Mouse (Mus musculus) embryo, embryonic 10.5 days (tissue): ENCODE measurements around the gene Trappc2.

Experiments
- DNase-seq: peaks from one replicate; pipeline ENCODE4 v3.0.0-alpha.2; 2015; ENCODE audit warnings: low spot score

Trappc2 gene

DNA sequence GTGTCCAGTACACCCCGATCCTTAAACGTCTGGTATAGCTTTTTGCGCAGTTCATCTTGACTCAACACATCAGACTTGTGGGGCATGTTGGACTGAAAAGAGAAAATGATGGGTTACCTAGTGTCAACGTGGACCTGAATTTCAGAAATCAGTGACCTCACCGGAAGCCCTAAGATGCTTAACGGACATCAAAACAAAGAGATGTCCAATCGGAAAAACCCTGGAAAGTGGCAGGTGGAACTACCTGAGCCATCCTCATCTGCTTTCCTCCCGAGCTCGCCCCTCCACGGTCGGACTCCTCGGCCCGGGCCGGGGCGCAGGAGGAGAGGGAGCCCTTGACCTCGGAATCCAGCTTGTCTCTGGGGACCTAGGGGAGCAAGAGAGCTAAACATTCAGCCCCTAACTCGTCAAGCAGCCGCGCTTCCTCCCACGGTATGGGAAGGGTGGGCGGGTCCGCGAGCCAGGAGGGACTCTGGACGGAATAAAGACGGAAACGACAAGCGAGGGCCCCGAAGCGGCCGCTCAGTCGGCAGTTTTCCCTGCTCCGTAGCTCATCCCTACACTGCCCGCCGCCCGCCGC is at the start of gene Trappc2:
TSS of gene Trappc2 (plus strand) at position 539 of the 580 bp plus-strand sequence.
- DNase-seq = peak; percentile 29

DNA sequence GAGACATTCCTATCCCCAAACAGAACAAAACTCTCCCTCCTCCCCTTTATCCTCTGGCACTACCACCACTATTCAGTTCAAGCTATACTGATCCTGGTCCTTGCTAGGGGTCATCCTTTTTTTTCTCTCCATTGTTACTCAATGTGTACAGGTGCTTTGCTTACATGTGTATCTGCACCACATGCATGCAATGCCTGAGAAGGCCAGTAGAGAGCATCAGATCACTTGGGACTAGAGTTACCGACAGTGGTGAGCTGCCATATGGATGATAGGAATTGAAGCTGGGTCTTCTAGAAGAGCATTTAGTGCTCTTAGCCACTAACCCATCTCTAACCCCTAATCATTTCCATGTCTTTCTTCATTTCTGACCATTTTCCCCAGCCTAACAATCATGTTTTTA is 46.6 kb upstream of the Trappc2 start:
- no peak for DNase-seq

GRCm38 (mm10) chrX:166407865-166408264 is 32.5 kb upstream of the Trappc2 start:
- no peak for DNase-seq

DNA sequence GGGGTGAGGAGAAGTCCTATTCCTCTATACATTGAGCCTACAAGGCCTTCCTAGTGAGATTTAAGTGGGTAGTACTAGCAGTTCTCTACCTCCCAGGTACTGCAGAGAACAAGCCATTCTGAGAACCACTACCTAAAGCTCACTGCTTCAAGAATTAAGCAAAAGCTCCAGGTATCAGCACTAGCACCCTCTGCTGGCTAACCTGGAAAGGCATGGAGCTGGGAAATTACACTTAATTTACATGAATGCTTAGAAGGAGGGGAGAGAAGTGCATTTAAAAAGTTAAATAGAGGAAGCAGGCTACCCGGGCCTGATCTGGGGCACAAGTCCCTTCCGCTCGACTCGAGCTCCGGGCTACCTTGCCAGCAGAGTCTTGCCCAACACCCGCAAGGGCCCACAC is 24.2 kb upstream of the Trappc2 start:
- DNase-seq = peak; percentile 47

- no peak for DNase-seq
Measured at GRCm38 (mm10) chrX:166434812-166435211, 5.6 kb upstream of the Trappc2 start.

GRCm38 (mm10) chrX:166440616-166441063 is 266 bp downstream of the Trappc2 start, which contains the start of gene Ofd1:
TSS of gene Ofd1 (minus strand) at chrX:166440704.
- DNase-seq = peak; percentile 94

- no peak for DNase-seq
Measured at GRCm38 (mm10) chrX:166444552-166444951, 4.2 kb downstream of the Trappc2 start.

- no peak for DNase-seq
Measured at GRCm38 (mm10) chrX:166453532-166453931, 13.2 kb downstream of the Trappc2 start.

- no peak for DNase-seq
Measured at GRCm38 (mm10) chrX:166454331-166454730, 14.0 kb downstream of the Trappc2 start.

DNA sequence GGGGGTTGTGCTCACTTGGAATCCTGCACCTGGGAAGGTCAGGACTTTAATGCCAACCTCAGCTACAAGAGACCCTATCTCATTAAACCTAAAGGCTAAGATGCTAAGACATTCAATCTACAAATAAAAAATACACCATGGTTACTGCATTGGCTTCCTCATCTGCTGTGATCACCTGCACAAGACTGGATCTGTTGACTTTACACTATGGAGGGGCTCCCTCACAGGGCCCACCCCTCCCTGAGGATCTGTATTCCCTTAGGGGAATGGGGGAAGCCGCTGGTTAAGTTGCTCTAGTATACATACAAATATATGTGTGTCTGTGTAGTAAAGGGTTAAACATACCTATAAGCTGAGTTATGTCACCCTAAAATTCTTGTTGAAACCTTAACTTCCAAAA is 15.2 kb downstream of the Trappc2 start:
- no peak for DNase-seq

GRCm38 (mm10) chrX:166468321-166468720 is 27.9 kb downstream of the Trappc2 start:
- no peak for DNase-seq

DNA sequence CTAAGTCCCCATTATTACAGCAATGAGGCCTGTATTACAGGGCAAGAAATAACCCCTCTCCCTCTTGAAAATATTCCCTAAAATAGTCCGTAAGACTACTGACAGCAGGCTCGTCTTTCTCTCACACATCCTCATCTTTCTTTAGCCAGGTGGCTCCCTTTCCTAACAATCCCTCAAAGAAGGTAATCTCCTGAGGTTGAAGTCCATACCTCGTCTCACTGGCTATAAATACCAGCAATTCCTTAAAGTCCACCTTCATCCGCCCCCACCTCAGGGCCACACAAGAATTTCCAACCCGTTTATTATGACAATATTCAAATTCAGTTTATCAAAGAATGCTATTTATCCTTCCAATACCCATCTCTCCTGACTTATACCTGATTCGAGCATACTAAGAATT is 32.2 kb downstream of the Trappc2 start:
- DNase-seq = no peak

DNA sequence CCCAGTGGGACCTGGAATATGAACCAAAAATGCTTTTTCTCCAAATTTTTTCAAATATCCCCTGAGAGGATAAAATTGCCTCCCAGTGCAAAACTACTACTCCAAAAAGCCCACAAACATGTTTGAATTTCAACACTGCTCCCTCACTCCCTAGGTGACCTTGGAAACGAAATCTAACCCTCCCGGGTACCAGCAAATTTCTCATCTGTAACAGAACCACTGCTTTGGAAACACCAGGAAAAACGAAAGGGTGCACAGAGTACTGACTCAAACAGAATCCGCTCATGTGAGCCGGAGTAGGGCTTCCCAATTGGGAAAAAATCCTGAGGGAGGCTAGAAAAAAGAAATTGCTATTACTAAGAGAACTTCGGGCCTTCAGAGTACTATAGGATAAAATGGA is 37.0 kb downstream of the Trappc2 start:
- DNase-seq = no peak

DNA sequence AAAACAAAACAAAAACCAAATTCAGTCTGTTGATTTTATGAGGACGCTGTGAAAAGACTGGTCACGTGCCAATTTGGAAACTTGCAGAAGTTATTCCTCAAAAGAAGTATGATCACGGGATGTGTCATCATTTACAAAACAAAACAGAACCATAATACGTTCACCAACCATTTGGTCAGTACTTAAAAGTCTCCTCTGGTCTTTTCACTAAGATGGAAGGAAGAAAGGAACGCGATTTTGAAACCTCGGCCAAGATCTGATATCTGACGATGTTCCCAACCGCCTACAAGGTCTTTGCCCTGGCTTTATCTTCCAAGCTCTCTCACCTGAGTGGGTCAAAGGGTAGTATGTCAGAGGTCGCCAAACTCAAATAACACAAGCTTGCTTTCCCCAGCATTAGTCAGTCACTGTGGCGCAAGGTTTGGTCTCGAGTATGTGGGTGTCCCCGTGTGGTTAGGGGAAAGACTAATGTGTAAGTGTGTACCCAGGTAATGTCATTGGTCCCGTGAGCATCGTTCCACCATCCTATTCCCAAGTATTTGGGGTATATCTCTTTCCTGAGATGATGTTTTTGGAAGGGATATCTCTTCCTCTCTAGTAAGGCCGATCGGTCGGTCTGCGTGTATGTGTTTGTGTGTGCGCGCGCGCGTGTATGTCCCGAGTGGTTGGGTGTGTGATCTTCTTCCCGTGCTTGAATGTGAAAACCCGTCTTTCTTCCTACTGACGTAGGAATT is 38.4 kb downstream of the Trappc2 start:
- DNase-seq = peak; percentile 22

GRCm38 (mm10) chrX:166479365-166479983 is 39.1 kb downstream of the Trappc2 start, which contains the start of gene Rab9:
TSS of gene Rab9 (minus strand) at chrX:166479867.
- peak; percentile 95 for DNase-seq

- no peak for DNase-seq
Measured at GRCm38 (mm10) chrX:166495052-166495451, 54.7 kb downstream of the Trappc2 start.

DNA sequence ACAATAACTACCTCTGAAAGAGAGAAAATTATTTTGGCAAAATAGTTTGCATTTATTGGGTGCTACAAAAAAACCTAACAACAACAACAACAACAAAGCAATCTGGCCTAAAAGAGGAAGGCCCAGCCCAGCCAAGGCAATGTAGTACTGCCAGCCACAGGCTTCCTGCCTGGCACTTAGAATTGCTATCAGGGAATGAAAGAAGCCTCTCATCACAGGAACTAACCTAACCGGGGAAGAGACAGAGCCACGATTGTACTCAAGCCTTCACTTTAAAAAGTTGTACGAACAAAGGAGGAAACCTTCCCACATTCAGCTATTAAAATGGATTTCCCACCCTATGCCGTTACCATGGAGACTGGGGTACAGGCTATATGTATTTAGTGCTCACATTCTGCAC is 57.4 kb downstream of the Trappc2 start:
- DNase-seq = no peak

- DNase-seq = no peak
Measured at GRCm38 (mm10) chrX:166499496-166500190, 59.3 kb downstream of the Trappc2 start.
